Mouse (Mus musculus): Measurements from ENCODE around the gene Gm27029.

DNA sequence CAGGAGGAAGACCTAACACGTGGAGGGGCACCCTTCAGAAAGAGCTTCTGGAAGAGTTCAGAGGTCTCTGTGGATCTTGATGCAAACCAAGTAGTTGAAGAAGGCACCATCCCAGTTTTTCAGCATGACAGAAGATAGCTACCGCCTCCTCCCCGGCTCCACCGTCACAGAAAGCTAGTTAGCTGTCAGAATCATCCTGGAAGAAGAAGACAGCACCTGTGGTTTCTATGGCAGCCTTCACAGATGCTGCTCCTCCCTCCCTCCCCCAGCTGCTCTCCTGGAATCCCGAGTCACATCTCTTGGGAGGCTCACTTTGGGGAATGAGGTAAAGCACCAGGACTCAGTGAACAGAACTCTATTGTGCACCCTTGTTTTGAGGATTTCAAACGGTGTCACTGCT, 5.6 kb downstream of the Gm27029 start:
- TF ChIP-seq POLR2A (IDR thresholded peaks at IDR 0.05; ENCODE audit: low read depth, low read length), result no peak
- no peak for TF ChIP-seq CTCF (conservative IDR thresholded peaks at IDR 0.05; ENCODE audit: insufficient read depth, insufficient read length, low read depth, low read length)
